Mouse (Mus musculus): Measurements from ENCODE around the gene Pus7l. TPM values are rescaled to one million over a fixed set of nuclear protein-coding genes. Genes with fewer than 3 reads are reported as not detected.

Pus7l gene
- polyA plus RNA-seq (2014; fragmentation: Illumina TruSeq; extraction: RNeasy Lipid Tissue Mini Kit (QIAGEN cat#74804); ENCODE audit: low read depth, low replicate concordance) = 1.3 TPM

GRCm38 (mm10) chr15:94543409-94544051 is at the start of gene Pus7l, which contains the start of gene Irak4:
Gene Pus7l (minus strand): TSS chr15:94543547.
Gene Irak4 (plus strand): TSS chr15:94543643.

GRCm38 (mm10) chr15:94589219-94590075 is 46.1 kb upstream of the Pus7l start, which contains the start of gene Twf1:
Gene Twf1 (minus strand): TSS chr15:94589889.

Other genes with a start within 250 kb of the Pus7l start
- gene Adamts20, start 78.1 kb downstream of the Pus7l start, polyA plus RNA-seq (2014; fragmentation: Illumina TruSeq; extraction: RNeasy Lipid Tissue Mini Kit (QIAGEN cat#74804); ENCODE audit: low read depth, low replicate concordance) = not detected
- gene Irak4, start 96 bp upstream of the Pus7l start, polyA plus RNA-seq (2014; fragmentation: Illumina TruSeq; extraction: RNeasy Lipid Tissue Mini Kit (QIAGEN cat#74804); ENCODE audit: low read depth, low replicate concordance) = 5.5 TPM
- gene Twf1, start 46.3 kb upstream of the Pus7l start, polyA plus RNA-seq (2014; fragmentation: Illumina TruSeq; extraction: RNeasy Lipid Tissue Mini Kit (QIAGEN cat#74804); ENCODE audit: low read depth, low replicate concordance) = 58.2 TPM
- 0.19 TPM for gene Tmem117, start 85.7 kb upstream of the Pus7l start, polyA plus RNA-seq (2014; fragmentation: Illumina TruSeq; extraction: RNeasy Lipid Tissue Mini Kit (QIAGEN cat#74804); ENCODE audit: low read depth, low replicate concordance)

All from liver, adult 10 weeks (tissue).